Mouse (Mus musculus) lung, adult 18-20 months (tissue): Measurements from ENCODE around the gene Bfsp1.

Source experiments
- DNase-seq, 2 experiments: peaks; one replicate each; pipeline ENCODE4 v3.0.0; 2022; ENCODE audit warnings: mixed read lengths in 2 of 2

Bfsp1 gene

GRCm38 (mm10) chr2:143862484-143863231 lies at the start of gene Bfsp1:
TSS of gene Bfsp1 (minus strand) at chr2:143863173.
- peak; percentile 30 to 38 for DNase-seq

- no peak for DNase-seq
These were observed 49.2 kb upstream of the Bfsp1 start for GRCm38 (mm10) chr2:143912199-143912598.

GRCm38 (mm10) chr2:143909230-143909629 lies 46.3 kb upstream of the Bfsp1 start:
- no peak for DNase-seq

- DNase-seq = no peak
These were observed 41.9 kb upstream of the Bfsp1 start for GRCm38 (mm10) chr2:143904896-143905295.

- peak; percentile 20 to 46 for DNase-seq
These were observed 40.5 kb upstream of the Bfsp1 start for GRCm38 (mm10) chr2:143903376-143904045.

- peak; percentile 48 to 66 for DNase-seq
These were observed 37.9 kb upstream of the Bfsp1 start for GRCm38 (mm10) chr2:143900821-143901351.

- no peak for DNase-seq
These were observed 36.7 kb upstream of the Bfsp1 start for GRCm38 (mm10) chr2:143899470-143900220.

- DNase-seq = no peak
These were observed 28.5 kb upstream of the Bfsp1 start for GRCm38 (mm10) chr2:143891302-143892048.

- DNase-seq = peak; percentile 67 to 86
These were observed 27.0 kb upstream of the Bfsp1 start for GRCm38 (mm10) chr2:143889860-143890433.

- no peak for DNase-seq
These were observed 26.3 kb upstream of the Bfsp1 start for GRCm38 (mm10) chr2:143889131-143889859.

GRCm38 (mm10) chr2:143882606-143883288 lies 19.8 kb upstream of the Bfsp1 start:
- DNase-seq = no peak

- no peak for DNase-seq
These were observed 19.0 kb upstream of the Bfsp1 start for GRCm38 (mm10) chr2:143882002-143882401.

GRCm38 (mm10) chr2:143879311-143879710 lies 16.3 kb upstream of the Bfsp1 start:
- DNase-seq = no peak

- no peak for DNase-seq
These were observed 14.1 kb upstream of the Bfsp1 start for GRCm38 (mm10) chr2:143876929-143877632.

GRCm38 (mm10) chr2:143876026-143876425 lies 13.1 kb upstream of the Bfsp1 start:
- no peak for DNase-seq

GRCm38 (mm10) chr2:143870936-143871688 lies 8.1 kb upstream of the Bfsp1 start:
- no peak for DNase-seq

- peak; percentile 79 to 85 for DNase-seq
These were observed 4.4 kb upstream of the Bfsp1 start for GRCm38 (mm10) chr2:143867326-143867725.

GRCm38 (mm10) chr2:143864600-143864999 lies 1.6 kb upstream of the Bfsp1 start:
- DNase-seq = peak in 1 of 2 experiments; percentile 59

- no peak for DNase-seq
These were observed 3.8 kb downstream of the Bfsp1 start for GRCm38 (mm10) chr2:143859166-143859565.
